Mouse (Mus musculus): ENCODE measurements around the gene Lsm3. TPM values are rescaled to one million over a fixed set of nuclear protein-coding genes. Genes with fewer than 3 reads are reported as not detected.
A peak's percentile ranks its signal among the peaks of the same experiment; 100 is the strongest.

Lsm3 gene
- total RNA-seq, 2 experiments from 2014 or later: 37.6 to 40.8 TPM

- no peak for DNase-seq (ENCODE audit: low spot score in 2 of 2)
- intact Hi-C loops (cut with DNase I): no loop called here
Measured at GRCm38 (mm10) chr6:91543056-91543455, 27.3 kb downstream of the Lsm3 start.

- intact Hi-C loops (cut with DNase I): no loop called here
- DNase-seq (ENCODE audit: low spot score in 2 of 2): no peak
Measured at GRCm38 (mm10) chr6:91546241-91546884, 30.6 kb downstream of the Lsm3 start.

GRCm38 (mm10) chr6:91547313-91547712 is 31.6 kb downstream of the Lsm3 start:
- no peak for DNase-seq (ENCODE audit: low spot score in 2 of 2)
- intact Hi-C loops (cut with DNase I): no loop called here

GRCm38 (mm10) chr6:91549621-91550020 is 33.9 kb downstream of the Lsm3 start:
- intact Hi-C loops (cut with DNase I): no loop called here

GRCm38 (mm10) chr6:91551671-91552070 is 35.9 kb downstream of the Lsm3 start:
- no peak for DNase-seq (ENCODE audit: low spot score in 2 of 2)
- intact Hi-C loops (cut with DNase I): no loop called here

More at GRCm38 (mm10) chr6:91549621-91550020, 33.9 kb downstream of the Lsm3 start:
- no peak for DNase-seq (ENCODE audit: low spot score in 2 of 2)

GRCm38 (mm10) chr6:91552693-91553092 is 37.0 kb downstream of the Lsm3 start:
- intact Hi-C loops (cut with DNase I): no loop called here

GRCm38 (mm10) chr6:91558565-91558964 is 42.8 kb downstream of the Lsm3 start:
- intact Hi-C loops (cut with DNase I): no loop called here
- DNase-seq (ENCODE audit: low spot score in 2 of 2): no peak

More at GRCm38 (mm10) chr6:91552693-91553092, 37.0 kb downstream of the Lsm3 start:
- no peak for DNase-seq (ENCODE audit: low spot score in 2 of 2)

- DNase-seq (ENCODE audit: low spot score in 2 of 2): peak; percentile 62
- intact Hi-C loops (cut with DNase I): no loop called here
Measured at GRCm38 (mm10) chr6:91559371-91559770, 43.6 kb downstream of the Lsm3 start.

GRCm38 (mm10) chr6:91560186-91560585 is 44.5 kb downstream of the Lsm3 start:
- no peak for DNase-seq (ENCODE audit: low spot score in 2 of 2)
- intact Hi-C loops (cut with DNase I): no loop called here

- intact Hi-C loops (cut with DNase I): no loop called here
- DNase-seq (ENCODE audit: low spot score in 2 of 2): no peak
Measured at GRCm38 (mm10) chr6:91563031-91563430, 47.3 kb downstream of the Lsm3 start.

GRCm38 (mm10) chr6:91566407-91566806 is 50.7 kb downstream of the Lsm3 start:
- no peak for DNase-seq (ENCODE audit: low spot score in 2 of 2)
- intact Hi-C loops (cut with DNase I): no loop called here

Other genes with a start within 250 kb of the Lsm3 start
- gene Wnt7a, start 104.6 kb upstream of the Lsm3 start, total RNA-seq (2021): 10 to 100 TPM; 11.5 to 18.4 TPM
- gene Chchd4, start 42.4 kb upstream of the Lsm3 start, total RNA-seq (2021): 10 to 100 TPM; 19.0 to 19.5 TPM
- 10 to 100 TPM; 23.0 to 26.7 TPM for gene Tmem43, start 42.2 kb upstream of the Lsm3 start, total RNA-seq (2021)
- 10 to 100 TPM; 10.6 TPM for gene Xpc, start within 50 bp of the Lsm3 start, total RNA-seq (2021)
- gene Slc6a6, start 168.1 kb downstream of the Lsm3 start, total RNA-seq (2021): 100 to 1,000 TPM; 159 to 165 TPM

Data from left cerebral cortex, postnatal 14 days (tissue).